Mouse (Mus musculus) megakaryocyte-erythroid progenitor cell, adult 5 weeks (primary cell): ENCODE measurements around the gene Trh. TPM values are rescaled to one million over a fixed set of nuclear protein-coding genes. Genes with fewer than 3 reads are reported as not detected.

Experiments
- polyA plus RNA-seq: library from polyadenylated mRNA; stranded (reverse); fragments of >175 nt; gene quantifications from 2 replicates; pipeline ENCODE4 v1.2.3, GENCODE M21; 2012

Trh gene
- 0.06 TPM in 1 of 2 replicates, not detected in the other for polyA plus RNA-seq

DNA sequence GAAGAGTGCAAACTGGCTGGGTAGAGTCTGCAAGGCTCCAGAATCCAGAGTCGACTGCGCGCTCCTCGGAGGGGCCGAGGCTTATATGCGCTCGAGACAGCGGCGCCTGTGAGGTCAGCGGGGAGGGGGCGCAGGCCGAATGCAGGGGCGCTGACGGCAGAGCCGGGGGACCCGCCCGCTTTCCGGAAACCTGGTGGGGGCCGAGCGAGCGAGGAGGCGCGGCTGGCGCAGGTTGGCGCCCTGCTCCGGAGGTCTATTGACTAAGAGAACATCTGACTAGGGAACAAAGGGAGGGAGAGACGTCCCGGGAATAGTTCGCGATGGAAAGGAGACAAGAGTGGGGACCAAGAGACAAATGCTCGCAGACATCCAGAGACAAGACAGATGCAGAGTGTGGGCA, at the start of gene Trh:
Gene Trh, minus strand, starts transcription at position 60 of the 400 bp plus-strand sequence.

GRCm38 (mm10) chr6:92214773-92215449, 29.5 kb downstream of the Trh start, which contains the start of gene Rbsn:
Rbsn (minus strand) TSS chr6:92214925.

Other genes starting within 250 kb of the Trh start
- gene Nr2c2, start 153.3 kb downstream of the Trh start, polyA plus RNA-seq: 4.0 and 4.3 TPM in 2 replicates
- 11.2 and 15.6 TPM in 2 replicates for gene Mrps25, start 60.6 kb downstream of the Trh start, polyA plus RNA-seq
- gene Rbsn, start 29.7 kb downstream of the Trh start, polyA plus RNA-seq: 6.6 and 7.8 TPM in 2 replicates